Mouse (Mus musculus) neural tube, embryonic 11.5 days (tissue): ENCODE data around the gene Xcl1. TPM values are rescaled to one million over a fixed set of nuclear protein-coding genes. Genes with fewer than 3 reads are reported as not detected.
"Not testable (repeated sequence)": the region's sequence is repeated elsewhere in the genome, so short reads cannot be mapped to it uniquely, and the experiment has no call there.

Source experiments
- ATAC-seq: fragments of 200-750 bp; cut with Nextera tagmentation; 2 replicates; pipeline ENCODE4 v1.8.0; 2017; ENCODE audit warnings: moderate number of reproducible peaks, mild to moderate bottlenecking, moderate TSS enrichment, moderate library complexity; ENCODE audit not compliant: insufficient read depth, low FRiP score, low TSS enrichment
- DNase-seq: peaks from one replicate; pipeline ENCODE4 v3.0.0-alpha.2; 2015; ENCODE audit warnings: low spot score
- H3K27ac ChIP-seq: fragments of 300-500 bp; sonication (generic); 2 replicates; pipeline ENCODE4 v1.5.1; 2014; ENCODE audit warnings: low read depth, mild to moderate bottlenecking, low read length
- H3K27me3 ChIP-seq: fragments of 300-500 bp; sonication (generic); 2 replicates; pipeline ENCODE4 v1.6.1; 2014; ENCODE audit warnings: mild to moderate bottlenecking, low read length, mixed read lengths; ENCODE audit not compliant: control insufficient read depth, insufficient read depth
- H3K36me3 ChIP-seq: fragments of 300-500 bp; sonication (generic); 2 replicates; pipeline ENCODE4 v1.6.1; 2014; ENCODE audit warnings: mild to moderate bottlenecking, low read length, moderate library complexity, mixed read lengths; ENCODE audit not compliant: control insufficient read depth, insufficient read depth
- H3K4me1 ChIP-seq: fragments of 300-500 bp; sonication (generic); 2 replicates; pipeline ENCODE4 v1.6.1; 2014; ENCODE audit warnings: low read length, mixed read lengths; ENCODE audit not compliant: control insufficient read depth, insufficient read depth
- H3K4me2 ChIP-seq: fragments of 300-500 bp; sonication (generic); 2 replicates; pipeline ENCODE4 v1.6.1; 2014; ENCODE audit warnings: low read depth, mild to moderate bottlenecking, moderate library complexity
- H3K4me3 ChIP-seq: fragments of 300-500 bp; sonication (generic); 2 replicates; pipeline ENCODE4 v1.5.1; 2014; ENCODE audit warnings: low read depth, low read length
- H3K9ac ChIP-seq: fragments of 300-500 bp; sonication (generic); 2 replicates; pipeline ENCODE4 v1.6.1; 2014; ENCODE audit warnings: mild to moderate bottlenecking, low read length
- H3K9me3 ChIP-seq: fragments of 300-500 bp; sonication (generic); 2 replicates; pipeline ENCODE4 v1.6.1; 2016; ENCODE audit warnings: low read length; ENCODE audit not compliant: control insufficient read depth
- WGBS: fragments of 180-500 bp; shearing (Covaris S2); extraction: QIAGEN DNeasy Blood & Tissue Kit; methylation state at CpG from one replicate; pipeline ENCODE4 v1.1.7; 2014; 5-methylcytosine and 5-hydroxymethylcytosine counted together
- polyA plus RNA-seq: library from polyadenylated mRNA; unstranded; fragments of >200 nt; fragmentation: Nextera tagmentation; extraction: Ambion mirVana; gene quantifications from 2 replicates; pipeline ENCODE4 v1.2.1, GENCODE M21; 2014

Gene Xcl1
- polyA plus RNA-seq: not detected in 2 replicates

- WGBS: 66% methylated on average over 9 of the region's 9 CpGs
- no peaks in the 10 kb centered on the region for H3K36me3 ChIP-seq
- no peak for ATAC-seq
- H3K4me3 ChIP-seq: no peak within 1 kb of the TSS
- no peak within 1 kb of the TSS for H3K4me2 ChIP-seq
- H3K27me3 ChIP-seq: no peaks in the 10 kb centered on the region
- H3K9ac ChIP-seq: no peak within 1 kb of the TSS
- H3K9me3 ChIP-seq: no peaks in the 10 kb centered on the region
- DNase-seq: no peak
- H3K4me1 ChIP-seq: no peaks in the 10 kb centered on the region
- no peak within 1 kb of the TSS for H3K27ac ChIP-seq
Observed at GRCm38 (mm10) chr1:164935477-164936044, at the start of gene Xcl1. Xcl1 (minus strand) TSS chr1:164935527.

DNA sequence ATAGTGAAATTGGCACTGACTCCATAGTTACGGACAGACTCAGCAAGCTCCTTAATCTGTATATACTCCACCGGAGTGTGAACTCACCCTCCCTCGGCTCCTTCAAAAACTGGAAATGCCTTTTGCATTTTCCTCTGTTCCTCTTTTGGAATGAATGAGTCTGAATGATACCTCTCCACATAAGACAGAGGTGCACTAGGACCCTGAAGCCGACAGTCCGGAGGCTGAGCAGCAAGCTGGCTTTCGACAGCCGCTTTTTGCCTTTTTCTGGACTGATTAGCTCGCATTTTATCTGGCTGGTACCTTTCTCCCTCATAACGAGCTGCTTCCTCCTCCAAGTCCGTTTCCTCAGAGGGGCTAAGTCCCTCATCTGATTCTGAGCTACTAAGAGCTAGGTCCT, 49.4 kb upstream of the Xcl1 start:
- not testable (repeated sequence) for H3K4me1 ChIP-seq, H3K9me3 ChIP-seq, DNase-seq, H3K4me3 ChIP-seq, H3K36me3 ChIP-seq, ATAC-seq, H3K4me2 ChIP-seq, H3K27ac ChIP-seq, H3K27me3 ChIP-seq, H3K9ac ChIP-seq
- 91% methylated on average over 10 of the region's 10 CpGs for WGBS

DNA sequence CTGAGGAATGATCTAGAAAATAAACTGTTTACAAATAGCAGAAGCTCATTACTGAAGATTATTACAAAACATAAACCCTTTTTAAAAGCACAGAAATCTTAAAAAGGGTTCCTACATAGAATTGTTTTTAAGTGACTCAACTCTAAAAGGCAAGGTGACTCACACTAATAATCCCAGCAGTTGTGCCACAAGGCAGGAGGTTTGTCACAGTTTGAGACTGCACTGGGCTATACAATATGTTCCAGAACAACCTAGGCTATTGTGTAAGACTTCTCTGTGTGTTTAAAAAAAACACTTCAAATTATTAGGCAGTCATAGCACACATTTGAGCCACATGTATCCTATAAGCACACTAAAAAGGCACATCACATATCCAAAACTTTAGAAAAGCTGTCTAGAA, 42.0 kb upstream of the Xcl1 start:
- no peak overlapping the region for H3K4me3 ChIP-seq
- H3K27me3 ChIP-seq: no peaks in the 10 kb centered on the region
- H3K27ac ChIP-seq: no peak overlapping the region
- no peak overlapping the region for H3K4me2 ChIP-seq
- DNase-seq (no peak), ATAC-seq (no peak)
- no peaks in the 10 kb centered on the region for H3K36me3 ChIP-seq
- H3K9ac ChIP-seq: no peak overlapping the region
- H3K9me3 ChIP-seq: no peaks in the 10 kb centered on the region
- H3K4me1 ChIP-seq: no peaks in the 10 kb centered on the region

DNA sequence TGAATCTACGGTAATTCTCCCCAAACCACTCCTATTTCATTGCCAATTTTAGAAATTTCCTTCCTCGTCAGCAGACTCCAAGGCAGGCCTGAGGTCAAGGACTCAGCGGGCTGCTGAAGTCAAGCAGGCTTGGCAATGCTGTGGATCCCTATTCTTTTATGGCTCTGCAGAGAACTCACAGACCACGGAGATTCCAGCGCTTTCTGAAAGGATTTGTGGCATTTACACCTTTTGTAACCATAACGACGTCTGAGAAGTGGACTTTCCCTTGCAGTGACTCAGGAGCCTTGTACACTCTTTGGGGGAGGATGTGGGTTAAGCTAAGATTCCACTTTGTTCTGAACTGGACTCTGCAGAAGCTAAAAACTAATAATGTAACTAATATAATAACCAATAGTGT, 40.4 kb upstream of the Xcl1 start:
- no peaks in the 10 kb centered on the region for H3K9me3 ChIP-seq
- DNase-seq: no peak
- no peak overlapping the region for H3K9ac ChIP-seq
- 83% methylated on average over 7 of the region's 7 CpGs for WGBS
- no peaks in the 10 kb centered on the region for H3K27me3 ChIP-seq
- no peak overlapping the region for H3K27ac ChIP-seq
- H3K4me2 ChIP-seq: no peak overlapping the region
- H3K4me3 ChIP-seq: no peak overlapping the region
- no peak for ATAC-seq
- no peaks in the 10 kb centered on the region for H3K4me1 ChIP-seq
- no peaks in the 10 kb centered on the region for H3K36me3 ChIP-seq

DNA sequence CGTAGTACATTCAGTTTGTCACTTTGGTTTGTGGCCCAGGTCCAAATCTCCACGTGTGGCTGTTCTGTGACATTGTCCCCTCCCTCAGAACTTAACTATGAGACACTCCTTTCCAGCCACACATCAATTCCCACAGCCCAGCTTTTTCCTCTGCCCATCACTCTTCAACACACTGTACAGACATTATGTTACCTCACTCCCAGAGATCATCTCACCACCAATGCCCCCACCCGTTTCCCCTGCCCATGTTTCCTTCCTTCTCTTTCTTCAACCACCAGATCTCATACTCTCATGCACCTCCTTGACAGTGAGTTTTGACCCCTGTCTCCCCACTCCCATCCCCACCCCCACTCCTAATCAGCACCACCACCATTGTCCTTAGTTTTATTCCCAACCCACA, 39.9 kb upstream of the Xcl1 start:
- H3K4me1 ChIP-seq: no peaks in the 10 kb centered on the region
- ATAC-seq (no peak), DNase-seq (no peak)
- no peaks in the 10 kb centered on the region for H3K9me3 ChIP-seq
- H3K4me3 ChIP-seq: no peak overlapping the region
- WGBS: 80% methylated on average over 3 of the region's 3 CpGs
- H3K36me3 ChIP-seq: no peaks in the 10 kb centered on the region
- H3K27ac ChIP-seq: no peak overlapping the region
- H3K9ac ChIP-seq: no peak overlapping the region
- H3K27me3 ChIP-seq: no peaks in the 10 kb centered on the region
- H3K4me2 ChIP-seq: no peak overlapping the region

DNA sequence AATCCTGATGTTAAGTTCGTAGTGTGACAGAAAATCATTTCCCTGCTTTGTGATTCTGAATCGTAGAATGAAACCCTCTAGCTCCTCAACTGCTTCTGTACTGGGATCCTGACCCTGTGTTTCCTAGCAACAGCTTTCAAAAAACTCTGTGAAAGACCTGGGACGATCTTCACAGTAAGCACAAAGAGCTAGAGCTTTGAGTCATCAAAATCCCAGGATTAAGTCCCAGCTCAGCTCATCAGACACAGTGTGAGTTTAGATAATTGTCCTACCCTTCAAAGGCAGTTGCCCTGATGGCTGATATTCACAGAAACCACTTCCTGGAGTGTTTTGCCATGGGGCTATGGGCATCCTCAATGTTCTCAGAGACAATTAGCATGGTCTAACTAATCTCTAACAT, 38.5 kb upstream of the Xcl1 start:
- ATAC-seq (no peak), DNase-seq (no peak)
- H3K9ac ChIP-seq: no peak overlapping the region
- no peaks in the 10 kb centered on the region for H3K36me3 ChIP-seq
- H3K9me3 ChIP-seq: no peaks in the 10 kb centered on the region
- H3K4me2 ChIP-seq: no peak overlapping the region
- 38% methylated on average over 3 of the region's 3 CpGs for WGBS
- no peak overlapping the region for H3K27ac ChIP-seq
- H3K4me1 ChIP-seq: no peaks in the 10 kb centered on the region
- no peaks in the 10 kb centered on the region for H3K27me3 ChIP-seq
- no peak overlapping the region for H3K4me3 ChIP-seq

DNA sequence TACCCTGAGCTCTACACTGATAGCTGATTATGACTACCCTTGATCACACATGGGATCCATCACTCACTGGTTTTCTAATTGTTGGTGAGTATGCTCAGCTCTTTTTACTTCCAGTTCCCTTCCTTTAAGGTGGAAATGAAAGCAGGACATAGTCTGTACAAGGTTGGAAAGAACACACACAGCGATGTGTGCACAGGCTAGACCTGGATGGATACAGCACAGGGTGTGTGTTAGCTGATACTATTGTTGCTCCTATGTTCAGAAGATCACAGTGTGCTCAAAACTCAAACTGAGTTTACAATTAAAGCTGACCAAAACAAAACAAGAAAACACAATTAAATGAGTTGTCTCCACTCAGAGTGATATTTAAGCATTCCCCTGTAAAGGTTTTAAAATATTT, 38.0 kb upstream of the Xcl1 start:
- Histone ChIP-seq H3K4me3 (no peak overlapping the region), H3K27me3 (no peaks in the 10 kb centered on the region), H3K4me1 (no peaks in the 10 kb centered on the region), H3K9ac (no peak overlapping the region), H3K9me3 (no peaks in the 10 kb centered on the region), H3K27ac (no peak overlapping the region), H3K4me2 (no peak overlapping the region), H3K36me3 (no peaks in the 10 kb centered on the region)
- no peak for ATAC-seq
- 84% methylated on average over 1 of the region's 1 CpGs for WGBS
- no peak for DNase-seq

DNA sequence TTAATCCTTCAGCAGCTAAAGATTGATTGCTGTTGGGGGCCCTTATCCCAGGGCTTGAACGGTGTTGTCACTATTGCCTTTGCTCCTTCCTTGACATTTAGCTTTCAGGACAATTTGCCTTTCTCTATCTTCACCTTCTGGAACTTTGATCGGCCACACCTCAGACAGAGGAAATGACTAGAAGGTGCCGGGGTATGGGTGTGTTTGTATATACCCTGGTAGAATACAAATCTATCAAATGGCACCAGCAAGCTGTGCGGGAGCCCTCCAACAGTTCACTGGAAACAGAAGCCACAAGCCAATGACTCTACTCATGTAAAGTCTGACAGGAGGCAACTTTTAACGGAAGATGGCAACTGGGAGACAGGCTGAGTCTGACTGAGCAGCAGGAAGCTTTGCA, 37.4 kb upstream of the Xcl1 start:
- H3K36me3 ChIP-seq: no peaks in the 10 kb centered on the region
- H3K27ac ChIP-seq: no peak overlapping the region
- no peak overlapping the region for H3K4me2 ChIP-seq
- no peak for ATAC-seq
- no peak overlapping the region for H3K4me3 ChIP-seq
- no peak overlapping the region for H3K9ac ChIP-seq
- no peaks in the 10 kb centered on the region for H3K4me1 ChIP-seq
- H3K9me3 ChIP-seq: no peaks in the 10 kb centered on the region
- WGBS: 88% methylated on average over 5 of the region's 5 CpGs
- DNase-seq: no peak
- H3K27me3 ChIP-seq: no peaks in the 10 kb centered on the region

- ATAC-seq (no peak), DNase-seq (no peak)
- Histone ChIP-seq H3K27me3 (no peaks in the 10 kb centered on the region), H3K4me2 (no peak overlapping the region), H3K9me3 (no peaks in the 10 kb centered on the region), H3K27ac (no peak overlapping the region), H3K4me1 (no peaks in the 10 kb centered on the region), H3K4me3 (no peak overlapping the region), H3K9ac (no peak overlapping the region), H3K36me3 (no peaks in the 10 kb centered on the region)
- WGBS: 44% methylated on average over 8 of the region's 8 CpGs
Observed at GRCm38 (mm10) chr1:164966095-164966698, 30.9 kb upstream of the Xcl1 start.
